Mouse (Mus musculus): ENCODE data around the gene Vwa8.

DNA sequence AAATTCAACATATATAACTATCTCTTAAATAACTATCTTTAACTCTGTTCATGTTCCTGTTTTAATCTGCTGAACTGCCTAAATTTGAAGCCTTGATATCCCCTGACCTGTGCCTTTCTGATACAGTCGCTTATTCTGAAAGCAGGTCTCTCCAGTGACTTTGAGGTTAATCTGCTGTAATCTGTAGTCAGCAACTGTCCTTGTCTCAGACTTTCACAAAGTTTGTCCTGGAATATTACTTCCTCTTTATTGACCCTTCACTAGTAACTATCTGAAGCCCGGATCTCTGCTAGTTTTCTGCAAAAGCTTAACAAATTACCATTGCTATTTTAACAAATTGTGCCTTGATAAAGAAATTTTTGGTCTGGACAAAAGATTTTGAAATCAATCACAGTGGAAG, 147.5 kb downstream of the Vwa8 start:
- TF ChIP-seq POLR2A (IDR thresholded peaks at IDR 0.05; ENCODE audit: low read depth, low read length) (no peak), TBP (conservative IDR thresholded peaks at IDR 0.05; ENCODE audit: low read depth, low read length) (no peak), MAFK (IDR thresholded peaks at IDR 0.05; ENCODE audit: insufficient replicate concordance, low read length) (no peak), E2F4 (IDR thresholded peaks at IDR 0.05; ENCODE audit: insufficient replicate concordance, low read depth, low read length) (no peak), SMC3 (IDR thresholded peaks at IDR 0.05; ENCODE audit: low read depth, low read length) (no peak)

All from CH12.LX (cell line).